Mouse (Mus musculus) hindbrain, embryonic 13.5 days (tissue): ENCODE measurements around the gene Defb20. TPM values are rescaled to one million over a fixed set of nuclear protein-coding genes. Genes with fewer than 3 reads are reported as not detected.

Source experiments
- ATAC-seq: fragments of 200-750 bp; cut with Nextera tagmentation; 2 replicates; pipeline ENCODE4 v1.8.0; 2017; ENCODE audit warnings: moderate TSS enrichment; ENCODE audit not compliant: low FRiP score
- H3K27ac ChIP-seq: fragments of 300-500 bp; sonication (generic); 2 replicates; pipeline ENCODE4 v1.5.1; 2015; ENCODE audit warnings: inconsistent platforms, mild to moderate bottlenecking, moderate library complexity
- H3K27me3 ChIP-seq: fragments of 300-500 bp; sonication (generic); 2 replicates; pipeline ENCODE4 v1.6.1; 2015; ENCODE audit warnings: mild to moderate bottlenecking, inconsistent platforms
- H3K36me3 ChIP-seq: fragments of 300-500 bp; sonication (generic); 2 replicates; pipeline ENCODE4 v1.6.1; 2015; ENCODE audit warnings: mild to moderate bottlenecking, inconsistent platforms
- H3K4me1 ChIP-seq: fragments of 300-500 bp; sonication (generic); replicated peaks from 2 replicates; pipeline ENCODE4 v1.6.1; 2015; ENCODE audit warnings: inconsistent platforms
- H3K4me2 ChIP-seq: fragments of 300-500 bp; sonication (generic); 2 replicates; pipeline ENCODE4 v1.6.1; 2015; ENCODE audit warnings: inconsistent platforms, mild to moderate bottlenecking, moderate library complexity
- H3K4me3 ChIP-seq: fragments of 300-500 bp; sonication (generic); 2 replicates; pipeline ENCODE4 v1.5.1; 2015; ENCODE audit warnings: mild to moderate bottlenecking, inconsistent platforms
- H3K9ac ChIP-seq: fragments of 300-500 bp; sonication (generic); 2 replicates; pipeline ENCODE4 v1.6.1; 2015; ENCODE audit warnings: mild to moderate bottlenecking, inconsistent platforms
- H3K9me3 ChIP-seq: fragments of 300-500 bp; sonication (generic); 2 replicates; pipeline ENCODE4 v1.6.1; 2016; ENCODE audit warnings: inconsistent platforms
- WGBS: fragments of 180-500 bp; shearing (Covaris S2); methylation state at CpG from one replicate; pipeline ENCODE4 v1.1.7; 2015; 5-methylcytosine and 5-hydroxymethylcytosine counted together
- polyA plus RNA-seq: library from polyadenylated mRNA; unstranded; fragments of >200 nt; fragmentation: Nextera tagmentation; extraction: Ambion mirVana; gene quantifications from 2 replicates; pipeline ENCODE4 v1.2.1, GENCODE M21; 2015

Defb20 gene
- polyA plus RNA-seq, 1 experiment from 2014 or later, result not detected

DNA sequence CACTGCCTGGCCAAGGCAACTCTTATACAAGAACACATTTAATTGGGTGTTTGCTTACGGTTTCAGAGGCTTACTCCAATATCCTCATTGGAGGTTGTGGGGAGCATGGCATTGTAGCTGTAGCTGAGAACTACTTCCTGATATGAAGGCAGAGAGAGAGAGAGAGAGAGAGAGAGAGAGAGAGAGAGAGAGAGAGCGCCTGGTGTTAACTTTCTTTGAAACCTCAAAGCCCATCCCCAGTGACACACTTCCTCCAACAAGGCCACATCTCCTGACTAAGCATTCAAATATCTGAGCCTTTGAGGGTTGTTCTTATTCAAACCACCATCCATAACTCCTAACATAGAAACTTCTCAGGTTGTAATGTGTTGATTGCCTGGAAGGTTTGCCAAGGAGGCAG lies 27.1 kb downstream of the Defb20 start:
- 82% methylated on average over 2 of the region's 2 CpGs for WGBS
- ATAC-seq, result no peak
- no peaks in the 10 kb centered on the region for H3K4me1 ChIP-seq

GRCm38 (mm10) chr2:152511592-152511991 lies 34.7 kb downstream of the Defb20 start, which contains the start of gene Defb26:
Defb26 (minus strand) TSS chr2:152511692.
- WGBS, result 59% methylated on average over 1 of the region's 1 CpGs
- Histone ChIP-seq H3K4me1 (no peaks in the 10 kb centered on the region), H3K4me3 (no peak within 1 kb of the TSS), H3K9ac (no peak within 1 kb of the TSS), H3K9me3 (no peaks in the 10 kb centered on the region), H3K36me3 (no peaks in the 10 kb centered on the region), H3K27ac (no peak within 1 kb of the TSS), H3K4me2 (no peak within 1 kb of the TSS), H3K27me3 (no peaks in the 10 kb centered on the region)
- no peak for ATAC-seq

More for the DNA sequence above, 27.1 kb downstream of the Defb20 start:
- Histone ChIP-seq H3K27me3 (no peaks in the 10 kb centered on the region), H3K9me3 (no peaks in the 10 kb centered on the region), H3K36me3 (no peaks in the 10 kb centered on the region), H3K4me3 (no peak overlapping the region), H3K27ac (no peak overlapping the region), H3K4me2 (no peak overlapping the region), H3K9ac (no peak overlapping the region)

DNA sequence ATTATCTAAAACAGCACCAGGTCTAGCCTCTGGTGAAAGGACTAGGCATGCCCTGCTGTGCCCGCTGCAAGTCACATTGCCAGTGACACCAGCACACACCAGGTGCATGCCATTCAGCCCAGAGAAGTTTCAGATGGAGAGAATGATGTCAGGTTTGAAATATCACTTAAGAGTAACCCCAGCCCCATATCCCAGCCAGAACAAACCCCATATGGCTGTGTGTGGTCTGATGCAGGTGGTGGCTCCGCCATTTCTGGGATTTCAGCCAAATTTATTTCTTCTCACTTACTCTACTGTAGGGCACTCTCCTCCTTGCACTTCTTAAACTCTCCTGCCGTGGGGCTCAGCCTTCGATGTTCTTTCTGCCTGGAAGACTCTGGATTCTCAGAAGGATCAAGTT lies 39.2 kb downstream of the Defb20 start:
- no peak for ATAC-seq
- no peaks in the 10 kb centered on the region for H3K27me3 ChIP-seq
- WGBS, result 87% methylated on average over 4 of the region's 4 CpGs
- H3K27ac ChIP-seq, result no peak overlapping the region
- H3K4me1 ChIP-seq, result no peaks in the 10 kb centered on the region
- H3K9ac ChIP-seq, result no peak overlapping the region
- no peaks in the 10 kb centered on the region for H3K36me3 ChIP-seq
- H3K4me3 ChIP-seq, result no peak overlapping the region
- H3K9me3 ChIP-seq, result no peaks in the 10 kb centered on the region
- H3K4me2 ChIP-seq, result no peak overlapping the region

GRCm38 (mm10) chr2:152517981-152518380 lies 41.1 kb downstream of the Defb20 start, which contains the start of gene Defb28:
Defb28 (plus strand) TSS chr2:152518255.
- Histone ChIP-seq H3K4me3 (no peak within 1 kb of the TSS), H3K4me2 (no peak within 1 kb of the TSS), H3K27ac (no peak within 1 kb of the TSS), H3K4me1 (no peaks in the 10 kb centered on the region), H3K36me3 (no peaks in the 10 kb centered on the region), H3K27me3 (no peaks in the 10 kb centered on the region), H3K9ac (no peak within 1 kb of the TSS), H3K9me3 (no peaks in the 10 kb centered on the region)
- no peak for ATAC-seq
- WGBS, result 84% methylated on average over 4 of the region's 4 CpGs

Other genes starting within 250 kb of the Defb20 start
- 32.2 and 34.3 TPM in 2 replicates for gene Tbc1d20, start 183.2 kb upstream of the Defb20 start, polyA plus RNA-seq
- 97.5 and 98.9 TPM in 2 replicates for gene Rbck1, start 144.4 kb upstream of the Defb20 start, polyA plus RNA-seq
- gene Trib3, start 133.0 kb upstream of the Defb20 start, polyA plus RNA-seq, result 0.97 and 1.5 TPM in 2 replicates
- gene Nrsn2, start 100.4 kb upstream of the Defb20 start, polyA plus RNA-seq, result 28.1 and 34.2 TPM in 2 replicates
- gene Sox12, start 79.0 kb upstream of the Defb20 start, polyA plus RNA-seq, result 16.4 and 16.9 TPM in 2 replicates
- gene Zcchc3, start 62.0 kb upstream of the Defb20 start, polyA plus RNA-seq, result 20.1 and 21.5 TPM in 2 replicates
- 1.9 and 3.9 TPM in 2 replicates for gene 6820408C15Rik, start 61.5 kb upstream of the Defb20 start, polyA plus RNA-seq
- gene Defb23, start 12.4 kb upstream of the Defb20 start, polyA plus RNA-seq, result not detected in 2 replicates
- gene Defb22, start 13.1 kb downstream of the Defb20 start, polyA plus RNA-seq, result not detected in 2 replicates
- gene Defb26, start 34.6 kb downstream of the Defb20 start, polyA plus RNA-seq, result not detected in 2 replicates
- not detected in 2 replicates for gene Defb28, start 41.2 kb downstream of the Defb20 start, polyA plus RNA-seq
- gene Defb29, start 63.0 kb downstream of the Defb20 start, polyA plus RNA-seq, result not detected in 2 replicates
- gene Gm17416, start 92.3 kb downstream of the Defb20 start, polyA plus RNA-seq, result not detected in 2 replicates
- not detected in 2 replicates for gene Defb21, start 95.7 kb downstream of the Defb20 start, polyA plus RNA-seq
- not detected in 2 replicates for gene Defb19, start 103.2 kb downstream of the Defb20 start, polyA plus RNA-seq
- gene Defb45, start 122.3 kb downstream of the Defb20 start, polyA plus RNA-seq, result not detected in 2 replicates
- gene Defb36, start 127.3 kb downstream of the Defb20 start, polyA plus RNA-seq, result not detected in 2 replicates
- not detected in 2 replicates for gene Defb25, start 146.0 kb downstream of the Defb20 start, polyA plus RNA-seq
- 0.30 and 0.57 TPM in 2 replicates for gene Rem1, start 149.9 kb downstream of the Defb20 start, polyA plus RNA-seq
- gene H13, start 192.4 kb downstream of the Defb20 start, polyA plus RNA-seq, result 168 and 169 TPM in 2 replicates
- 39.4 and 47.2 TPM in 2 replicates for gene Mcts2, start 210.0 kb downstream of the Defb20 start, polyA plus RNA-seq